Mouse (Mus musculus): Measurements from ENCODE around the gene Krt8. TPM values are rescaled to one million over a fixed set of nuclear protein-coding genes. Genes with fewer than 3 reads are reported as not detected.

Gene Krt8
- 16.7 TPM for polyA plus RNA-seq (2014; fragmentation: Illumina TruSeq; extraction: RNeasy Lipid Tissue Mini Kit (QIAGEN cat#74804); ENCODE audit: low read depth, low replicate concordance)

DNA sequence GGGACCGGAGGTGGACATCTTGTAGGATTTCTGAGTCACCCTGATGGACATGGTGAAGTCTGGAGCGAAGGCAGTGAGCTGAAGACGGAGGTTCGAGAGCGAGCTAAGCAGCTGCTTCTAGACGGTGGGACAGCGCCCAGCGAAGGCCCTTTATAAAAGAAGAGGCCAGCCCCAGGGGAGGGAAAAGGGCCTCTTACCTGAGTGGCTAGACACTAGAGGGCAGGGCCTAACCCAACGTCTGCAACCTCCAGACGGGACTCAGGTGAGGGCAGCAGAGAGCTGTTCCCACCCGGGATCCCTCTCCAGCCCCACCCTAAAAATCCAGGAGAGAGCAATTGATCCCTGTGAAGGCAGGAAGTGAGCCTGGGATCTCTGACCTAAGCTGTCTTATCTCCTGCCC is at the start of gene Krt8:
Gene Krt8, minus strand, starts transcription at position 294 of the 400 bp plus-strand sequence.

GRCm38 (mm10) chr15:102028040-102028439 is 23.8 kb upstream of the Krt8 start, which contains the start of gene Krt18:
Krt18 (plus strand) TSS chr15:102028180.

GRCm38 (mm10) chr15:101954187-101954586 is 50.1 kb downstream of the Krt8 start, which contains the start of gene Krt78:
Krt78 (minus strand) TSS chr15:101954287.

Other genes starting within 250 kb of the Krt8 start
- gene Krt72, start 218.0 kb downstream of the Krt8 start, polyA plus RNA-seq (2014; fragmentation: Illumina TruSeq; extraction: RNeasy Lipid Tissue Mini Kit (QIAGEN cat#74804); ENCODE audit: low read depth, low replicate concordance) = not detected
- not detected for gene Krt73, start 202.1 kb downstream of the Krt8 start, polyA plus RNA-seq (2014; fragmentation: Illumina TruSeq; extraction: RNeasy Lipid Tissue Mini Kit (QIAGEN cat#74804); ENCODE audit: low read depth, low replicate concordance)
- not detected for gene Krt2, start 186.3 kb downstream of the Krt8 start, polyA plus RNA-seq (2014; fragmentation: Illumina TruSeq; extraction: RNeasy Lipid Tissue Mini Kit (QIAGEN cat#74804); ENCODE audit: low read depth, low replicate concordance)
- gene Krt1, start 153.7 kb downstream of the Krt8 start, polyA plus RNA-seq (2014; fragmentation: Illumina TruSeq; extraction: RNeasy Lipid Tissue Mini Kit (QIAGEN cat#74804); ENCODE audit: low read depth, low replicate concordance) = not detected
- not detected for gene Krt77, start 134.8 kb downstream of the Krt8 start, polyA plus RNA-seq (2014; fragmentation: Illumina TruSeq; extraction: RNeasy Lipid Tissue Mini Kit (QIAGEN cat#74804); ENCODE audit: low read depth, low replicate concordance)
- not detected for gene Krt76, start 111.6 kb downstream of the Krt8 start, polyA plus RNA-seq (2014; fragmentation: Illumina TruSeq; extraction: RNeasy Lipid Tissue Mini Kit (QIAGEN cat#74804); ENCODE audit: low read depth, low replicate concordance)
- not detected for gene Krt4, start 79.7 kb downstream of the Krt8 start, polyA plus RNA-seq (2014; fragmentation: Illumina TruSeq; extraction: RNeasy Lipid Tissue Mini Kit (QIAGEN cat#74804); ENCODE audit: low read depth, low replicate concordance)
- not detected for gene Krt79, start 64.2 kb downstream of the Krt8 start, polyA plus RNA-seq (2014; fragmentation: Illumina TruSeq; extraction: RNeasy Lipid Tissue Mini Kit (QIAGEN cat#74804); ENCODE audit: low read depth, low replicate concordance)
- not detected for gene Krt78, start 50.2 kb downstream of the Krt8 start, polyA plus RNA-seq (2014; fragmentation: Illumina TruSeq; extraction: RNeasy Lipid Tissue Mini Kit (QIAGEN cat#74804); ENCODE audit: low read depth, low replicate concordance)
- gene Krt18, start 23.7 kb upstream of the Krt8 start, polyA plus RNA-seq (2014; fragmentation: Illumina TruSeq; extraction: RNeasy Lipid Tissue Mini Kit (QIAGEN cat#74804); ENCODE audit: low read depth, low replicate concordance) = 19.0 TPM
- 130 TPM for gene Eif4b, start 69.3 kb upstream of the Krt8 start, polyA plus RNA-seq (2014; fragmentation: Illumina TruSeq; extraction: RNeasy Lipid Tissue Mini Kit (QIAGEN cat#74804); ENCODE audit: low read depth, low replicate concordance)
- 17.7 TPM for gene Tns2, start 95.9 kb upstream of the Krt8 start, polyA plus RNA-seq (2014; fragmentation: Illumina TruSeq; extraction: RNeasy Lipid Tissue Mini Kit (QIAGEN cat#74804); ENCODE audit: low read depth, low replicate concordance)
- 0.85 TPM for gene Spryd3, start 131.8 kb upstream of the Krt8 start, polyA plus RNA-seq (2014; fragmentation: Illumina TruSeq; extraction: RNeasy Lipid Tissue Mini Kit (QIAGEN cat#74804); ENCODE audit: low read depth, low replicate concordance)
- not detected for gene Igfbp6, start 139.9 kb upstream of the Krt8 start, polyA plus RNA-seq (2014; fragmentation: Illumina TruSeq; extraction: RNeasy Lipid Tissue Mini Kit (QIAGEN cat#74804); ENCODE audit: low read depth, low replicate concordance)
- 7.1 TPM for gene Soat2, start 146.0 kb upstream of the Krt8 start, polyA plus RNA-seq (2014; fragmentation: Illumina TruSeq; extraction: RNeasy Lipid Tissue Mini Kit (QIAGEN cat#74804); ENCODE audit: low read depth, low replicate concordance)
- gene Zfp740, start 198.8 kb upstream of the Krt8 start, polyA plus RNA-seq (2014; fragmentation: Illumina TruSeq; extraction: RNeasy Lipid Tissue Mini Kit (QIAGEN cat#74804); ENCODE audit: low read depth, low replicate concordance) = 9.0 TPM
- gene Csad, start 200.2 kb upstream of the Krt8 start, polyA plus RNA-seq (2014; fragmentation: Illumina TruSeq; extraction: RNeasy Lipid Tissue Mini Kit (QIAGEN cat#74804); ENCODE audit: low read depth, low replicate concordance) = 24.0 TPM
- 1.2 TPM for gene Itgb7, start 227.5 kb upstream of the Krt8 start, polyA plus RNA-seq (2014; fragmentation: Illumina TruSeq; extraction: RNeasy Lipid Tissue Mini Kit (QIAGEN cat#74804); ENCODE audit: low read depth, low replicate concordance)

Data from liver, adult 10 weeks (tissue).